Mouse (Mus musculus): Measurements from ENCODE around the gene Gm11596. TPM values are rescaled to one million over a fixed set of nuclear protein-coding genes. Genes with fewer than 3 reads are reported as not detected.
"Not testable (repeated sequence)": the region's sequence is repeated elsewhere in the genome, so short reads cannot be mapped to it uniquely, and the experiment has no call there.

Gene Gm11596
- total RNA-seq (2014; fragmentation: Nextera tagmentation) (not detected in 2 replicates), total RNA-seq (2017) (not detected in 2 replicates)

GRCm38 (mm10) chr11:99793367-99793766 lies at the start of gene Gm11596:
Gene Gm11596, minus strand, starts transcription at chr11:99793467.
- no peak for ATAC-seq (replicated peaks; ENCODE audit: poor library complexity, severe bottlenecking)

GRCm38 (mm10) chr11:99842185-99842584 lies 48.9 kb upstream of the Gm11596 start:
- no peak for ATAC-seq (replicated peaks; ENCODE audit: poor library complexity, severe bottlenecking)

GRCm38 (mm10) chr11:99837966-99838365 lies 44.7 kb upstream of the Gm11596 start, which contains the start of gene 2300003K06Rik:
Gene 2300003K06Rik, minus strand, starts transcription at chr11:99838066.
- ATAC-seq (replicated peaks; ENCODE audit: poor library complexity, severe bottlenecking) = no peak

- ATAC-seq (replicated peaks; ENCODE audit: poor library complexity, severe bottlenecking) = not testable (repeated sequence)
These were observed 22.3 kb upstream of the Gm11596 start, which contains the start of gene Gm11564 for GRCm38 (mm10) chr11:99815566-99815965. Gene Gm11564, minus strand, starts transcription at chr11:99815666.

- not testable (repeated sequence) for ATAC-seq (replicated peaks; ENCODE audit: poor library complexity, severe bottlenecking)
These were observed 16.5 kb upstream of the Gm11596 start, which contains the start of gene Krtap4-13 for GRCm38 (mm10) chr11:99809792-99810191. Gene Krtap4-13, minus strand, starts transcription at chr11:99809892.

- ATAC-seq (replicated peaks; ENCODE audit: poor library complexity, severe bottlenecking) = not testable (repeated sequence)
These were observed 11.1 kb upstream of the Gm11596 start, which contains the start of gene Gm11554 for GRCm38 (mm10) chr11:99804346-99804745. Gene Gm11554, minus strand, starts transcription at chr11:99804446.

- ATAC-seq (replicated peaks; ENCODE audit: poor library complexity, severe bottlenecking) = not testable (repeated sequence)
These were observed 5.6 kb upstream of the Gm11596 start, which contains the start of gene Gm11569 for GRCm38 (mm10) chr11:99798832-99799231. Gene Gm11569, minus strand, starts transcription at chr11:99798932.

GRCm38 (mm10) chr11:99784900-99785299 lies 8.4 kb downstream of the Gm11596 start, which contains the start of gene Krtap4-9:
Gene Krtap4-9, plus strand, starts transcription at chr11:99785200.
- ATAC-seq (replicated peaks; ENCODE audit: poor library complexity, severe bottlenecking) = not testable (repeated sequence)

- no peak for ATAC-seq (replicated peaks; ENCODE audit: poor library complexity, severe bottlenecking)
These were observed 12.7 kb downstream of the Gm11596 start, which contains the start of gene Krtap4-8 for GRCm38 (mm10) chr11:99780604-99781003. Gene Krtap4-8, minus strand, starts transcription at chr11:99780704.

- ATAC-seq (replicated peaks; ENCODE audit: poor library complexity, severe bottlenecking) = no peak
These were observed 14.9 kb downstream of the Gm11596 start for GRCm38 (mm10) chr11:99778401-99778800.

GRCm38 (mm10) chr11:99772813-99773212 lies 20.5 kb downstream of the Gm11596 start, which contains the start of gene Gm11595:
Gene Gm11595, minus strand, starts transcription at chr11:99772913.
- ATAC-seq (replicated peaks; ENCODE audit: poor library complexity, severe bottlenecking) = not testable (repeated sequence)

- no peak for ATAC-seq (replicated peaks; ENCODE audit: poor library complexity, severe bottlenecking)
These were observed 24.9 kb downstream of the Gm11596 start for GRCm38 (mm10) chr11:99768410-99768809.

- no peak for ATAC-seq (replicated peaks; ENCODE audit: poor library complexity, severe bottlenecking)
These were observed 34.4 kb downstream of the Gm11596 start for GRCm38 (mm10) chr11:99758877-99759276.

GRCm38 (mm10) chr11:99743985-99744384 lies 49.3 kb downstream of the Gm11596 start:
- ATAC-seq (replicated peaks; ENCODE audit: poor library complexity, severe bottlenecking) = no peak

Other genes starting within 250 kb of the Gm11596 start
Only the 30 nearest of the 43 such genes appear.
- not detected in 2 replicates for gene Gm11938, start 190.2 kb downstream of the Gm11596 start, total RNA-seq (2014; fragmentation: Nextera tagmentation)
- gene Gm11938, start 190.2 kb downstream of the Gm11596 start, total RNA-seq (2017) = not detected in 2 replicates
- gene Gm11937, start 183.3 kb downstream of the Gm11596 start, total RNA-seq (2014; fragmentation: Nextera tagmentation) = not detected in 2 replicates
- not detected in 2 replicates for gene Gm11937, start 183.3 kb downstream of the Gm11596 start, total RNA-seq (2017)
- gene Krtap2-4, start 178.6 kb downstream of the Gm11596 start, total RNA-seq (2014; fragmentation: Nextera tagmentation) = not detected in 2 replicates
- gene Krtap2-4, start 178.6 kb downstream of the Gm11596 start, total RNA-seq (2017) = not detected in 2 replicates
- gene Gm11562, start 173.0 kb downstream of the Gm11596 start, total RNA-seq (2014; fragmentation: Nextera tagmentation) = not detected in 2 replicates
- gene Gm11562, start 173.0 kb downstream of the Gm11596 start, total RNA-seq (2017) = not detected in 2 replicates
- gene Krtap4-1, start 165.2 kb downstream of the Gm11596 start, total RNA-seq (2014; fragmentation: Nextera tagmentation) = not detected in 2 replicates
- gene Krtap4-1, start 165.2 kb downstream of the Gm11596 start, total RNA-seq (2017) = not detected in 2 replicates
- not detected in 2 replicates for gene Krtap4-2, start 158.4 kb downstream of the Gm11596 start, total RNA-seq (2014; fragmentation: Nextera tagmentation)
- gene Krtap4-2, start 158.4 kb downstream of the Gm11596 start, total RNA-seq (2017) = not detected in 2 replicates
- gene Krtap4-7, start 149.4 kb downstream of the Gm11596 start, total RNA-seq (2014; fragmentation: Nextera tagmentation) = not detected in 2 replicates
- gene Krtap4-7, start 149.4 kb downstream of the Gm11596 start, total RNA-seq (2017) = not detected in 2 replicates
- not detected in 2 replicates for gene Gm11555, start 143.2 kb downstream of the Gm11596 start, total RNA-seq (2014; fragmentation: Nextera tagmentation)
- not detected in 2 replicates for gene Gm11555, start 143.2 kb downstream of the Gm11596 start, total RNA-seq (2017)
- not detected in 2 replicates for gene Gm11563, start 134.5 kb downstream of the Gm11596 start, total RNA-seq (2014; fragmentation: Nextera tagmentation)
- gene Gm11563, start 134.5 kb downstream of the Gm11596 start, total RNA-seq (2017) = not detected in 2 replicates
- not detected in 2 replicates for gene Krtap4-6, start 127.5 kb downstream of the Gm11596 start, total RNA-seq (2014; fragmentation: Nextera tagmentation)
- not detected in 2 replicates for gene Krtap4-6, start 127.5 kb downstream of the Gm11596 start, total RNA-seq (2017)
- gene Gm14190, start 102.7 kb downstream of the Gm11596 start, total RNA-seq (2014; fragmentation: Nextera tagmentation) = not detected in 2 replicates
- not detected in 2 replicates for gene Gm14190, start 102.7 kb downstream of the Gm11596 start, total RNA-seq (2017)
- not detected in 2 replicates for gene Gm14180, start 59.2 kb downstream of the Gm11596 start, total RNA-seq (2014; fragmentation: Nextera tagmentation)
- gene Gm14180, start 59.2 kb downstream of the Gm11596 start, total RNA-seq (2017) = not detected in 2 replicates
- not detected in 2 replicates for gene Gm11595, start 20.6 kb downstream of the Gm11596 start, total RNA-seq (2014; fragmentation: Nextera tagmentation)
- not detected in 2 replicates for gene Gm11595, start 20.6 kb downstream of the Gm11596 start, total RNA-seq (2017)
- gene Krtap4-8, start 12.8 kb downstream of the Gm11596 start, total RNA-seq (2014; fragmentation: Nextera tagmentation) = not detected in 2 replicates
- gene Krtap4-8, start 12.8 kb downstream of the Gm11596 start, total RNA-seq (2017) = not detected in 2 replicates
- gene Krtap4-9, start 8.3 kb downstream of the Gm11596 start, total RNA-seq (2014; fragmentation: Nextera tagmentation) = not detected in 2 replicates
- gene Krtap4-9, start 8.3 kb downstream of the Gm11596 start, total RNA-seq (2017) = not detected in 2 replicates
- not detected in 2 replicates for gene Gm11569, start 5.5 kb upstream of the Gm11596 start, total RNA-seq (2014; fragmentation: Nextera tagmentation)
- not detected in 2 replicates for gene Gm11569, start 5.5 kb upstream of the Gm11596 start, total RNA-seq (2017)
- not detected in 2 replicates for gene Gm11554, start 11.0 kb upstream of the Gm11596 start, total RNA-seq (2014; fragmentation: Nextera tagmentation)
- gene Gm11554, start 11.0 kb upstream of the Gm11596 start, total RNA-seq (2017) = not detected in 2 replicates
- gene Krtap4-13, start 16.4 kb upstream of the Gm11596 start, total RNA-seq (2014; fragmentation: Nextera tagmentation) = not detected in 2 replicates
- not detected in 2 replicates for gene Krtap4-13, start 16.4 kb upstream of the Gm11596 start, total RNA-seq (2017)
- not detected in 2 replicates for gene Gm11564, start 22.2 kb upstream of the Gm11596 start, total RNA-seq (2014; fragmentation: Nextera tagmentation)
- not detected in 2 replicates for gene Gm11564, start 22.2 kb upstream of the Gm11596 start, total RNA-seq (2017)
- not detected in 2 replicates for gene 2300003K06Rik, start 44.6 kb upstream of the Gm11596 start, total RNA-seq (2014; fragmentation: Nextera tagmentation)
- not detected in 2 replicates for gene 2300003K06Rik, start 44.6 kb upstream of the Gm11596 start, total RNA-seq (2017)
- gene Krtap4-16, start 58.1 kb upstream of the Gm11596 start, total RNA-seq (2014; fragmentation: Nextera tagmentation) = not detected in 2 replicates
- not detected in 2 replicates for gene Krtap4-16, start 58.1 kb upstream of the Gm11596 start, total RNA-seq (2017)
- gene Gm11568, start 64.5 kb upstream of the Gm11596 start, total RNA-seq (2014; fragmentation: Nextera tagmentation) = not detected in 2 replicates
- gene Gm11568, start 64.5 kb upstream of the Gm11596 start, total RNA-seq (2017) = not detected in 2 replicates
- not detected in 2 replicates for gene Gm11559, start 71.0 kb upstream of the Gm11596 start, total RNA-seq (2014; fragmentation: Nextera tagmentation)
- not detected in 2 replicates for gene Gm11559, start 71.0 kb upstream of the Gm11596 start, total RNA-seq (2017)
- gene Krtap9-1, start 79.9 kb upstream of the Gm11596 start, total RNA-seq (2014; fragmentation: Nextera tagmentation) = not detected in 2 replicates
- gene Krtap9-1, start 79.9 kb upstream of the Gm11596 start, total RNA-seq (2017) = not detected in 2 replicates
- gene Gm11567, start 85.7 kb upstream of the Gm11596 start, total RNA-seq (2014; fragmentation: Nextera tagmentation) = not detected in 2 replicates
- not detected in 2 replicates for gene Gm11567, start 85.7 kb upstream of the Gm11596 start, total RNA-seq (2017)
- gene Krtap31-1, start 114.5 kb upstream of the Gm11596 start, total RNA-seq (2014; fragmentation: Nextera tagmentation) = not detected in 2 replicates
- not detected in 2 replicates for gene Krtap31-1, start 114.5 kb upstream of the Gm11596 start, total RNA-seq (2017)
- gene Gm11565, start 121.3 kb upstream of the Gm11596 start, total RNA-seq (2014; fragmentation: Nextera tagmentation) = not detected in 2 replicates
- not detected in 2 replicates for gene Gm11565, start 121.3 kb upstream of the Gm11596 start, total RNA-seq (2017)
- gene Krtap31-2, start 142.8 kb upstream of the Gm11596 start, total RNA-seq (2014; fragmentation: Nextera tagmentation) = not detected in 2 replicates
- not detected in 2 replicates for gene Krtap31-2, start 142.8 kb upstream of the Gm11596 start, total RNA-seq (2017)
- gene Krtap9-5, start 155.0 kb upstream of the Gm11596 start, total RNA-seq (2014; fragmentation: Nextera tagmentation) = not detected in 2 replicates
- not detected in 2 replicates for gene Krtap9-5, start 155.0 kb upstream of the Gm11596 start, total RNA-seq (2017)
- not detected in 2 replicates for gene Krtap29-1, start 185.6 kb upstream of the Gm11596 start, total RNA-seq (2014; fragmentation: Nextera tagmentation)
- gene Krtap29-1, start 185.6 kb upstream of the Gm11596 start, total RNA-seq (2017) = not detected in 2 replicates